Mouse (Mus musculus): ENCODE data around the gene Tex36. TPM values are rescaled to one million over a fixed set of nuclear protein-coding genes. Genes with fewer than 3 reads are reported as not detected.

Gene Tex36
- polyA plus RNA-seq (2015; fragmentation: Nextera tagmentation; extraction: Ambion mirVana) = not detected in 2 replicates

GRCm38 (mm10) chr7:133602058-133602457 is at the start of gene Tex36:
Gene Tex36, minus strand, starts transcription at chr7:133602158.

GRCm38 (mm10) chr7:133637361-133638305 is 35.7 kb upstream of the Tex36 start, which contains the start of gene Edrf1:
Gene Edrf1, plus strand, starts transcription at chr7:133637543.

Other genes with a start within 250 kb of the Tex36 start
- 9.1 and 9.8 TPM in 2 replicates for gene Edrf1, start 35.4 kb upstream of the Tex36 start, polyA plus RNA-seq (2015; fragmentation: Nextera tagmentation; extraction: Ambion mirVana)
- 0.06 and 0.07 TPM in 2 replicates for gene Mmp21, start 77.9 kb upstream of the Tex36 start, polyA plus RNA-seq (2015; fragmentation: Nextera tagmentation; extraction: Ambion mirVana)
- 94.3 and 104 TPM in 2 replicates for gene Bccip, start 107.2 kb upstream of the Tex36 start, polyA plus RNA-seq (2015; fragmentation: Nextera tagmentation; extraction: Ambion mirVana)
- 111 and 133 TPM in 2 replicates for gene Uros, start 107.9 kb upstream of the Tex36 start, polyA plus RNA-seq (2015; fragmentation: Nextera tagmentation; extraction: Ambion mirVana)
- gene Fank1, start 174.7 kb upstream of the Tex36 start, polyA plus RNA-seq (2015; fragmentation: Nextera tagmentation; extraction: Ambion mirVana) = 0.07 TPM in 1 of 2 replicates, not detected in the other
- gene Dhx32, start 180.6 kb upstream of the Tex36 start, polyA plus RNA-seq (2015; fragmentation: Nextera tagmentation; extraction: Ambion mirVana) = 9.4 and 12.0 TPM in 2 replicates

Measured in spleen, postnatal 0 days (tissue).